Mouse (Mus musculus) frontal cortex, postnatal 14 days (tissue): Measurements from ENCODE around the gene Tmem120b.

Experiments used
- DNase-seq, 2 experiments: peaks; one replicate each; pipeline ENCODE4 v3.0.0; 2022; ENCODE audit warnings: low spot score in 2 of 2

The Tmem120b gene

DNA sequence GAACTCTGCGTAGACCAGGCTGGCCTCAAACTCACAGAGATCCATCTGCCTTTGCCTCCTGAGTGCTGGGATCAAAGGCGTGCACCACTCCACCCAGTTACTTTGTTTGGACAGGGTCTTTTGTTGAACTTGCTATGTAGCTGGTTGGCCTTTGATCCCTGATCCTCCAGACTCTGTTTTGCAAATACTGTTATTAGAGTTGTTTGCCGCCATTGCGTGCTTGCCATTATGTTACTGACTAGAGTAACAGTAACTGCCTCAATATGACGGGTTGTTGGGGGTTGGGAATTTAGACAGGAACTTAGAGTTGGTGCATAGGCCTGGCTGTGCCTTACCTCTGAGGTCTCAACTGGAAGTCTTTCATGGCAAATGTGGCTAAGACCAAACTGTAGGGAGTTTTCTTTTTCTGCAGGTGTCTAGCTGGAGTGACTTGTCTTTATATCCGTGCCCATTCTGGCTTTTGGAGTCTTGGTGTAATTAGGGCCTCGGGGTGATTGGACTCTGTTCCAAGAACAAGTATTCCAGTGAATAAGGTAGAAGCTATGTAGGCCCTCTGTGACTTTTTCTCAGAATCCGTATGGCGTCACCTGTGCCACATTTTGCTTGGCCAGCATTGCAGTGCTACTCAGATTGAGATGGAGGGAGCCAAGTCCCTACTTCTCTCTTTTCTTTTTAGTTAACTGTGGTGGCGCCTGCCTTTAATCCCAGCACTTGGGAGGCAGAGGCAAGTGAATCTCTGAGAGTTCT lies 22.5 kb downstream of the Tmem120b start:
- DNase-seq: no peak

DNA sequence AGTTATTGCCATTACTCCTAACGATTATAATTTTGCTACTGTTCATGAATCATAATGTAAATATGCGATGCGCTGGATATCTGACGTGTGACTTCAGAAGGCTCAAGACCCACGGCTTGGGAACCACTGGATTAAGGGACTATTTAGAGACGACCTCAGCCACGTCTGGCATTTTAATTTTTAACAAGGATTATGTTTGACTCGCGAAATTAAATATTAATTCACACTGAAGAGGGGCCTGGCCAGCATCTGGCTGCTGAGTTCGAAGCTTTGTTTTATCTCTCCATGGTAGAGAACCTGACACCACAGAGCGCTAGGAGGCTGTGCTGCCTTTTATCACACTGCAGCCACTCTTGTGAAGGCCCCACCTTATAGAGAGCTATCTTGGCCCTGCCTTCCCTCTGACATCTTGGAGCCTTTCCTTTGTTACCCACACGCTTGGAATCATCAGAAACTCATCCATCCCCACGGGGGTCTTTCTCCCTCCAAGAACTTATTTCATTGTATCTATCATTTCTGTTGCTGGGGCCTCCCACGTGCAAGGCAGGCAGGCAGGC lies 24.9 kb downstream of the Tmem120b start:
- DNase-seq: no peak

DNA sequence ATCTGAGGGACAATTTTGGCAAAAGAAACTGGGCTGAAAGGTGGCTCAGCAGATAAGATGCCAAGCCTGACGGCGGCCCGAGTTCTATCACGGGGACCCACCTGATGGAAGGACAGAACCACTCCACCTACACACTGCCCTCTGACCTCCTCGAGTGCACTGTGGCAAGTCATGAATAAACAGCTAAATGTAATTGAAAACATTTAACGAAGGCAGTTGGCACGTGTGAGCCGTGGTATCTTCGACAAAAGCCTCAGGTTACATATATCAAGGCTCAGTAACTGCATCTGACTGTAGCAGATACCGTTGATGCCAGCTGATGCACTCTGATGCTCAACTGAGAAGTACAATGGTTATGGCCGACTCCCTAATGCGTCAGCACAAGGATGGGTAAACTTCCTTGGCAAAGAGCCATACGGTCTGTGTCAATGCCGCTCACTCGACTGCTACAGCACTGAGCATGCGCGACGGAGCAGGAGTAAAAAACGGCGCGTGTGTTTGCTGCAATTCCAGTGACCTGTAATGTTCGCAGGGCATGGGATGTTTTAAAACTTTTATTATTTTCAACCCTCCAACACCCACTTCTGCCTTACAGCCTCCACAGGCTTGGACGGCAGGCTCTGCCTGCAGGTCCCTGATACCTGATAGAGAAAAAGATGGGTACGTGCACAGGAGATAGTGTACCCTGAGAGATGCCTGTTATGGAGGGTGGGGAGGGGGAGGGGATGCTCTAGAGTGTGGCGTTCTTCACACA lies 26.2 kb downstream of the Tmem120b start:
- DNase-seq: no peak

DNA sequence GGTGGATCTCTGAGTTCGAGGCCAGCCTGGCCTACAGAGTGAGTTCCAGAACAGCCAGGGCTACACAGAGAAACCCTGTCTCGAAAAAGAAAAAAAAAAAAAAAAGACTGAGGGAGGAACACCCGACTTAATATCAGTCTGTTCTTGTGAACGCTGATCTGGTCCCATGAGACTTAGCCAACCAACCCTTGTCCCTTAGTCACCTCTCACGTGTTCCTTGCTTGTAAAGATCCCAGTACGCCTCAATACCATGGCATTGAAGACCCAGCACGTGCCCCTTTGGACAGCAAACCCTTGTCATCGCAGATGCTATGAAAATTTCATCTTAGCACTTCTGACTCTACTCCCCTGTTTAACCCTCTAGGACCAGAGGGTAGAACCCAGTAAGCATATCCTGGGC lies 28.1 kb downstream of the Tmem120b start:
- no peak for DNase-seq

DNA sequence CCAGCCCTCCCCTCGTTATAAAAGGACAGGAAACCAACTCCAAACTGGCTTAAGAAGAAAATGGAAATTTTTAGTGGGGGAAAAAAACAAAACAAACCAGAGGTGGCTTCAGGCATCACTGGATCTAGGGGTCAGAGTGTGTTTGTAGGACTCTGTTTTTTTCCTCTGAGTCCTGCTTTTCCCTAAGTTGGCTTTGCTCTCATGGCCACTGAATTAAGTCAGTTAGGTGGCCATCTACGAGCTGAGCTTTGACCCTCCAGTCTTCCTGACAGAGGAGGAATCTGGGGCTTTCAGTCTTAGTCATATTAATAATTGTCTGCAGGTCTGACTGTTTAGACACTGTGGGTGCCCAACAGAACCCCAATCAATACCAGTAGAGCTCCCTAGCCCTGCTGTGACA lies 30.3 kb downstream of the Tmem120b start:
- DNase-seq: no peak

DNA sequence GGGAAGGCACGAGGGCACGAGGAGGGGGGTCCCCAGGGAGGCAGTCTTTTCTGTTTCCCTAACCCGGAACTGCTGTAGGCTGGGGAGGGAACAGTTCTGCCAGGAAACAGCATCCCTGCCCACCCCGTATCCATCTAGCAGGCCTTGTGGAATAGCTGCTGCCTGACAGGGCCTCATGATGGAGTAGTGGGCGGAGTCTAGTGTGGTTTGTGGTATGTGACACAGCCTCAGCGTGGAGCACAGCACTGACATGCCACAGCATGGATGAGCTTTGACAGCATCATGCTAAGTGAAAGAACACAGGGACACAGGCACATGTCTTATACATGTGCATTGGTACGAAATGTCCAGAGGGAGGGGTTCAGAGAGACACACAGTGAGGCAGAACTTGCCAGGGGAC lies 34.2 kb downstream of the Tmem120b start:
- DNase-seq: no peak

DNA sequence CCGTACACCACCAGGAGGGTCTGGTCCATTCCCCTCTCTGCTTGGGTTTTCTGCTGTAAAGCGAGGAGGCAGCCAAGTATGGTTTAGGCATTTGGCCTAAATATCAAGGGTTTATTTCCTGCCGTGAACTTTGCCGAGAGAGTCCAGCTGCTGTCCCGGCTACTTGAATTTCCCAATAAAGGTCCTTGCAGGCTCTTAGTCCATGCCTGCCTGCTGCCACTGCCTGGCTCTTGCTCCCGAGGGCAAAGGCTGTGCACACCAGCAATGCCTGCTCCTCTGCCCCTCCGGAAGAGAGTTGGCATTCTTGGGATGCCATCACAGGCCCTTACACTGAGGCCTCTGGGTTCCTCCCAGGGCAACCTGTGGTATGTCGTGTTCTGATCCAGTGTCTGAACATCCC lies 35.3 kb downstream of the Tmem120b start:
- DNase-seq: no peak

DNA sequence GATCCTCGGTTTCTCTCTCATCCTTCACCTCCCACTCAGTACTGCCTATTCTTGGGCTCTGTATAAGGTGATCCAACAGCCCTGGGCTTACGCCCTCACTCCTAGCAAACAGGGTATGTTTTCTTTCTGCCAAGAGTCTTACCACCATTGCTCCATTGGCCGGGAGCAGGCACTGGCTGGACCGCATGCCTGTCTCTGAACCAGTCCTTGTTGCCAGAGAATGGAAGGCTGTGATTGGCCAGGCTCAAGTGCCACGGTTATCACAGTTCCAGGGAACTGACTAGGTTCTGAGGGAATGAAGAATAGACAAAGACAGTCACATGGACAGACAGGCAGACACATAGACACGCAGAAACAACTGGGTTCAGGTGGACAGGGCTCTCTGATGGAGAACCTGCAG lies 36.6 kb downstream of the Tmem120b start:
- no peak for DNase-seq

DNA sequence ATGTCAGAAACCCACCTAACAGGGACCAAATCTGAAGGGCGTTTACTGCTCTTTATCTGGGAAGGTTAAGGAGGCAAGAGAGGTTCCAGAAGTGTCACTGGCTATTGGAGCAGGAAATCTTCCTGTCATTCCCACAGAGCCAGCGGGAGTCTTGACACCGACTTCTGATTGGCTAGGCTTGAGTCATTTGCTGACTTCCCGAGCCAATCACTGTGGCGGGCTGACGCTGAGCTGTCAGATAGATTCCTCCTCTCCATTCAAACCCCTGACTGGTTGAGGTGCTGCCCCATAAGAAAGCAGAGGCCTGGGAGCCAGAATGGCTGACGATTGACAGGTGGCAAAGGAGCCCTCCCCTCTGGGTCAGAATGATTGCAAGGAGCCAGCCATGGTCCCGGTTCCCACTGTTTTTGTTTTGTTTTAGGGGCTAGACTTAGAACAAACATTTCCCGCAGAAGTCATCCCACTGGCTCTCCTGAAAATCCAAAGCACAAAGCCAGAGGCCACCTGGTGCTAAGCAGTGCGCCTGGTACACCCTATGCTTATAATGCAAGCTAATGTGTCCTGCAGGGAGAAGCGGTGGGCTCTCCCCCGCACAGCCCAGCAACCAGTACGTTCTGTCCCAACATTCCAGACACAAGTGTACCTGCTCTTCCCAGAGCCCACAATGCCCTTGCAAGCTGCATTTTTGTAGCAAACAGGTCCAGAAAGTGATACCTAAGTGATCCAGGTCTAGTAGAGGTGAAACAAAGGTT lies 41.4 kb downstream of the Tmem120b start:
- DNase-seq: no peak

DNA sequence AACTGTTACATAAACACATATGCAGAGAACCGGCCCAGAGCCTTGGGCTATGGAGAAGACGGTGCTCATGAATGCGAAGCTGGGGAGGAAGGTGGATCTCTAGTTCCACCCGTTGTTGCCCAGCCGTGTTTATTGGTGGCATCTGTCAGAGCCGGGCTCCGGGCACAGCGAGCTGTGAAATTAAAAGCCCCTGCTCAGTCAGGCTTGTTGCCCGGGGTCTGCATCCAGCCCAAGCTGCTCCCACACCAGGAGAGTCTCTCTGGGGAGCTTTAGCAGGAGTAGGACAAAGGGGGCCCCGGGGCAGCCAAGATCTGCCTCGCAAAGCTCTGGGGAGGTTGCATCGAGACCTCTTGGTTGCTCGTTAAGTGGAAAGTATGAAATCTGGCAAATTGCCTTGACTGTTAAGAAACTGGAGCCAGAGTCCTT lies 42.1 kb downstream of the Tmem120b start:
- no peak for DNase-seq

DNA sequence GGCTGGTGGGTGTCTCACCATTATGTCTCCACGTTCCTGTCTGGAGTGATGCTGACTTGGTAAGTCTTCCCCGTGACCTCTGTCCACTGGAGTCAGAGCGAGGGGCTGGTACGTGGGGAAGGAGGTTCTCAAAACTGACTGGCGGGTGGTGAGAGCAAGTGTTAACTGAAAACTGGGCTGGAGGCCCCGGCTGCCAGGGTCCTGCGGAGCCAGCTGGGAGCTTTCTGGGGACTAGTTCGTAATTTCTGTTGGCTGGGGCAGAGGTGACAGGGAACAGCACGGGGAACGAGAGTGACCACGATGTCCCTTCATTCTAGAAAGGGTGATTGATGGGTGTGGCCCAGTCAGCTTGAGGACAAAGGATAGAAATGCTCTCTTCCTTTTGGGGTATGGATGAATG lies 45.9 kb downstream of the Tmem120b start:
- DNase-seq: no peak

DNA sequence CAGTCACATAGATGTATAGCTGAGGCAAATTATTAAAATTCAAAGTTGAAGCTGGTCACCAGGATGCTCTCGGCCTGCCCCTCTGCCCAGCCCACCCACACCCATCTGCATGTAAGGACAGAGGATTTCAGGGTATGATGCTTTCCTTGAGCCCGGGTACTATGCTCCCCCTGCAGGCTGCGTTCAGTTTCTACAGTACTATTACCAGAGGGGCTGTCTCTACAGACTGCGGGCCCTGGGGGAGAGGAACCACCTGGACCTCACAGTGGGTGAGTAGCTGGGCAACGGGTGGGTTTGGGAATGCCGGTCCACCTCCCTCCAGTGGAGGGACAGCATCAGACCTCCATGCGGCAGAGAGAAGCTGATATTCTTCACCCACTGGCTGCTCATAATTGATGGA lies 46.7 kb downstream of the Tmem120b start:
- no peak for DNase-seq

DNA sequence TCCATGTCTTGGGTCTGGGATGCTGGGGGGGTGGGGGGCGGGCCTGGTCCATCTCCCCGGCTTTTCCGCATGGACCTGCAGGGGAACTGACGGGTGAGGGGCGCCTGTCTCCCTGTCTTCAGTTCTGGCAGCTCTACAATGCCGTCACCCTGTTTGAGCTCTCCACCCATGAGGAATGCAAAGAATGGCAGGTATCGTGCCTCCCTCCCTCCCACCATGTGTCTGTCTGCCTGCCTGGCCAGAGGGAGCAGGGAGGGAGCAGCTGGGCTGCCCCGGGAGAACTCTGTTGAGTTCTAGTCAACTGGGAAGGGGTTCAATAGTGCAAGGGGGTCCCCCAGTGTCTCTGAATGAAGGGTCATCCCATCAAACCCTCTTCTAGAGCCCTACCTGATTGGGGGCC lies 47.9 kb downstream of the Tmem120b start:
- no peak for DNase-seq

DNA sequence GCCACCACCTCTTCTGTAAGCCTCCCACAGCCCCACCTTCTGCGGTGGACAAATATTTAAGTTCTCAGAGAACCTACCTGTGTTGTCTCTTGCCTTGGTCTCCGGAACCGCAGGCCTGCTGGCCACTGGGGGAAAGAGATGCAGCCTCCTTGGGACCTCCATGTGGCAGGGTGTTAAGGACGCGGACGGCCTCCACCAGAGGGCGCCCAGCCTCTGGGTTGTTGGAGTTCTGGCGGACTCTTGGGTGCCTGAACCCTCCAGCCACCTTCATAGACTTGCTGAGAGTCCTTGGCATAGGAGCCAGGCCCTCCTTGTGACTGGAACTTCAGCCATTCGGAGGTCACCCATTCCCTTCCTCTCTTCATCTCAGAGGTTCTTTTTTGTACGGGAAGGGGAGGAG lies 49.0 kb downstream of the Tmem120b start:
- peak in 1 of 2 experiments; percentile 59 for DNase-seq

DNA sequence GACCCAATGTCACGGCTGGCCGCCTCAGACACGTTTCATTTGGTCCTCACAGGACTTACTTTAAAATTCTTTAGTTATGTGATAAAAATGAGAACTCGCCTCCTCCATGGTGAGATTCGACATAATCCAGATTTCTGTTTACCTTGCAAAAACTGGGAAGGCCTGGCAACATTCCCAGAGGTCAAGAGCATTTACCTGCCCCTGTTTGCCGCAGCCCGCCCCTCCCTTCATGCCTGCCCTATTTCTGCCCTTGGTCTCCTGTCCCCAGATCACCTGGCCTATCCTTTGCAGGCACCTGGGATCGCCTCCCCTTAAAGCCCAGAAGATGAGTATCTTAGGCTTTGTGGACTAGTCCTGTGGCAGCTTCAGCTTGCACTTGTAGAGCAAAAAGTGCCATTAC lies 49.6 kb downstream of the Tmem120b start:
- no peak for DNase-seq

DNA sequence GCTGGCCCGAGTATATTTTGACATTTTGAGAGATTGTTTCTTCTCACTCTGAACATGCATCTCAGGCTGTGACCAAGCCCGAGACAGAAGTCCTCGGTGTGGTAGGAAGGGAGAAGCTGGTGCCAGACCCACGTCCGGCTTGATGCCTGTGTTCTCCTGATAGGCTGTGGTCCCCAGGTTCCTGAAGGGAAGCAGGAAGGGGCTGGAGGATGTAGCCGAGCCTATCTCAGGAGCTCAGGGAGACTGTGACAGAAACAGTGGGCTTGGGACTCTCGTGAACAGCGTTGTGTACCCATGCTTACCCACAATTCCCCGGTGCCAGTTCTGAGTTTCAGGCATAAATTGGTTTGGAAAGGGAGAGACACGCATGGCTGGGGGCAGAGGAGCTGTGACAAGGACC lies 50.6 kb downstream of the Tmem120b start:
- no peak for DNase-seq

DNA sequence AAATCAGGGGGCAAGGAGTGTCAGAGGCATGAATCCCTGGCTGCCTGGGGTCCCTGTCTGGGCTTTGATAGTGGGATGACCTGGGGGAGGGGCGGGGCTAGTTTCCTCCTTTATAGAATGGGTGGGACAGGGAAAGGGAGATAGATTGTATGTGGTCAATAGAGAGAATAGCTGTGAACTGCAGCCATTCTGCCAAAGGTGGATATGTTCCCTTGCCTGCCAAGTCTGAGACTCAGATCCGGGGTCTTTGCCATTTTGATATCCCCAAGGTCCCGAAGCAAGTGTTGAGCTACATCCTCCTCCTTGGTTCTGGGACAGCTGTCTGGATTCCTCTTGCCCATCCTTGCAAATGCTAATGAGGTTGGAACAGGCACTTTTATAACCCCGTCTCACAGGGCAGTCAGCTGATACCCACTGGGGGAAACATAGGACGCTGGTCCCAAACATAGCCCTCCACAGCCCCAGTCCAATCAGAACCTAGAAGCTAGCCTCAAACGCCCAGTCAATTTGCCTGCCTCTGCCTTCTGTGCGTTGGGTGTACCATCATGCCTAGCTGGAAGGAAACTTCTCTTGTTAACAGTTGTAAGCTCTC lies 52.5 kb downstream of the Tmem120b start:
- no peak for DNase-seq

DNA sequence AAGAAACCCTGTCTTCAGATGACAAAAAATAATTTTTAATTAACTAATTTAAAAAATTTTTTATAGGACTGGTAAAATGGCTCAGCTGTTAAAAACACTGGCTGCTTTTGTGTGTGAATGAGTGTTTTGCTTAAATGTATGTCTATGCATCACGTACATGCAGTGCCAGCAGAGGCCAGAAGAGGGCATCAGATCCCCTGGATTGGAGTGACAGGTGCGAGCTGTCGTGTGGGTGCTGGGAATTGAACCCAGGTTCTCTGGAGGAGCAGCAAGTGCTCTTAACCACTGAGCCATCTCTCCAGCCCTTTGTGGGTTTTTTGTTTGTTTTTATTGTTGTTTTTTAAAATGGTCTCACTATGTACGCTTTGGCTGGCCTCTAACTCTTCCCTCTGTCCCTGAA lies 54.0 kb downstream of the Tmem120b start:
- no peak for DNase-seq

DNA sequence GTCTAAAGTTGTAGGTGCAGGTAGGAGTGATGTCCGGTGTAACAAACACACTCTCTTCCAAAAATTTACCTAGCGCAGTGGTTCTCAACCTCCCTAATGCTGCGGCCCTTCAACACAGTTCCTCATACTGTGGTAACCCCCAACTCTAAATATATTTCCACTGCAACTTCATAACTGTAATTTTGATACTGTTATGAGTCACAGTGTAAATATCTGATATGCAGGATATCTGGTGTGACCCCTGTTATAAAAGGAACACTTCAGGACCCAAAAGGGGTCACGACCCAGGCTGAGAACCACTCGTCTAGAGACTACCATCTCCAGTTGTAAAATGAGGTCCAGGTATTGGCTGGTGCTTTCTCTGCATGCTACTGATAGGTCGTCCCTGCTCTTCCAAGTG lies 56.9 kb downstream of the Tmem120b start:
- DNase-seq: no peak

DNA sequence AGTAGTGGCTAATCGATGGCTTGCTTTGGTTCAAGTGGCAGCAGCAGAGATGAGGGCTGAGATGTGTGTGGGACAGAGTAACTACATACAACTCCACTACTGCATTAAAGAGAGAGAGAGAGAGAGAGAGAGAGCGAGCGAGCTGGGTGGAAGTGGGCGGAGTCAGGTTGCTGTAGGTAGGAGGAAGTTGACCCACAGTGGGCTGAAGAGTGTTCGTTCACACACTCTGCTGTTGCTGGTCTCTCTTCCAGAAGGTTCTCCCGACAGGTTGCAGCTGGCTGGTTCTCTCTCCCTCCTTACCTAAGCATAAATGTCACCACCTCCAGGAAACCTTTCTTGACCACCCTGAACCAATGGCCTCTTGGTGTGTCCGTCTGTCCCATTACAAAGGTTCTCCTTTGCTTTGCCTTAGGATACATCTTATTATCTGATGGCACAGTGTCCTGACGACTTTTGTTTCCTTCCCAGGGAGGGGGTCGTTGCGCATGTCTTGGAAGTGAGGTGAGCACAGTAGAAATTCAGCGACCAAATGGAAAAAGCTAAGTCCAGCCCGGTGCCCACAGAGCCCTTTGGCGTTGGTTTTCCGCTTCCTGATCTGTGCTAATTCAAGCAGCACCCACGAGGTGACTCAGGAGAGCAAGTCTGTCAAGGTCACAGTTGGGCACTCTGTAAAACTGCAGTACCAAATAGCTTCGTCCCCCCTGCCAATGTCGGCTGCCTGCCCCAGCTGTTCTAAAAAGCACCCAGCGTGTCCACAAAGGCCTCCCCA lies 57.6 kb downstream of the Tmem120b start:
- DNase-seq: no peak

DNA sequence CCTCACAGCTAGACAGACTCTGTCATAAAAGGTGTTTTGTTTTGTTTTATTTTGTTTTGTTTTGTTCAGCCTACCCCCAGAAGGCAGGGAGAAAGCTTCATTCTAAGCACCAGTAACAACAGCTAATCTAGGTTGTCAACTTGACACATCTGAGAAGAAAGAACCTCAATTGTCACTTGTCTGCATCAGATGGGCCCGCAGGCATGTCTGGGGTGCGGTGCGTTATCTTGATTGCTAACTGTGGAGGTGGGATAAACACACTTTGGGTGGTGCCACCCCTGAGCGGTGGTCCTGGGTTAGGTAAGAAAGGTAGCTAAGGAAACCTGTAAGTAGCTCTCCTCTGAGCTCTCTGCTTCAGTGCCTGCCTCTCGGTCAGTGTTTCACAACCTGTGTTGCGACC lies 58.8 kb downstream of the Tmem120b start:
- DNase-seq: no peak
